Mouse (Mus musculus): Measurements from ENCODE around the gene Ccdc88a.

The Ccdc88a gene

GRCm38 (mm10) chr11:29549425-29549778 is 175.9 kb downstream of the Ccdc88a start:
- no peak for DNase-seq

Measured in kidney, adult 11 months (tissue).